Mouse (Mus musculus): ENCODE measurements around the gene Pih1h3b. TPM values are rescaled to one million over a fixed set of nuclear protein-coding genes. Genes with fewer than 3 reads are reported as not detected.

The Pih1h3b gene
- not detected in 2 replicates for total RNA-seq (2014; rRNA removed)
- not detected in 2 replicates for polyA plus RNA-seq (2015; fragmentation: Nextera tagmentation; extraction: Ambion mirVana)

- Histone ChIP-seq H3K9ac (replicated peaks; ENCODE audit: low read length) (no peak within 1 kb of the TSS), H3K9me3 (ENCODE audit: low read length) (no peaks in the 10 kb centered on the region)
- 35% methylated on average over 63 of the region's 64 CpGs for WGBS
These were observed at the start of gene Pih1h3b, which contains the start of gene Nup62cl for GRCm38 (mm10) chrX:140062135-140062975. Gene Pih1h3b, plus strand, starts transcription at chrX:140062879. Gene Nup62cl, minus strand, starts transcription at chrX:140062712.

GRCm38 (mm10) chrX:140060886-140061874 is 1.5 kb upstream of the Pih1h3b start:
- ATAC-seq (peak; percentile 32; the same call in 1 of the 2 replicates), DNase-seq (ENCODE audit: low spot score) (peak; percentile 1)
- no peak overlapping the region for H3K9ac ChIP-seq (replicated peaks; ENCODE audit: low read length)
- H3K36me3 ChIP-seq (ENCODE audit: insufficient read depth, low read length): no peaks in the 10 kb centered on the region
- 0 out of 2 replicates have a peak, but pooled peaks cover 3% of the 10 kb centered on the region for H3K27me3 ChIP-seq (ENCODE audit: insufficient read depth, low read length)
- peak overlapping the region; percentile 31 for H3K4me3 ChIP-seq (ENCODE audit: low read length)
- H3K27ac ChIP-seq: no peak overlapping the region
- 23% methylated on average over 80 of the region's 90 CpGs for WGBS
- no peak for TF ChIP-seq CTCF (IDR thresholded peaks at IDR 0.05; ENCODE audit: low read depth)
- peak overlapping the region; percentile 47 for H3K4me2 ChIP-seq (ENCODE audit: low read depth, low read length)
- no peaks in the 10 kb centered on the region for H3K4me1 ChIP-seq (ENCODE audit: insufficient read depth, low read length)
- H3K9me3 ChIP-seq (ENCODE audit: low read length): no peaks in the 10 kb centered on the region

More at GRCm38 (mm10) chrX:140062135-140062975, at the start of gene Pih1h3b, which contains the start of gene Nup62cl:
- H3K4me2 ChIP-seq (ENCODE audit: low read depth, low read length): peak within 1 kb of the TSS; percentile 50
- DNase-seq (ENCODE audit: low spot score) (peak; percentile 36), ATAC-seq (peak; percentile 88)
- no peak within 1 kb of the TSS for H3K27ac ChIP-seq
- H3K27me3 ChIP-seq (ENCODE audit: insufficient read depth, low read length): 0 out of 2 replicates have a peak, but pooled peaks cover 3% of the 10 kb centered on the region
- no peaks in the 10 kb centered on the region for H3K36me3 ChIP-seq (ENCODE audit: insufficient read depth, low read length)
- no peaks in the 10 kb centered on the region for H3K4me1 ChIP-seq (ENCODE audit: insufficient read depth, low read length)
- peak within 1 kb of the TSS; percentile 34 for H3K4me3 ChIP-seq (ENCODE audit: low read length)
- no peak for TF ChIP-seq CTCF (IDR thresholded peaks at IDR 0.05; ENCODE audit: low read depth)

- ATAC-seq (no peak), DNase-seq (ENCODE audit: low spot score) (no peak)
- no peaks in the 10 kb centered on the region for H3K27me3 ChIP-seq (ENCODE audit: insufficient read depth, low read length)
- no peak overlapping the region for H3K4me3 ChIP-seq (ENCODE audit: low read length)
- no peaks in the 10 kb centered on the region for H3K9me3 ChIP-seq (ENCODE audit: low read length)
- H3K27ac ChIP-seq: no peak overlapping the region
- H3K4me1 ChIP-seq (ENCODE audit: insufficient read depth, low read length): no peaks in the 10 kb centered on the region
- no peak overlapping the region for H3K4me2 ChIP-seq (ENCODE audit: low read depth, low read length)
- TF ChIP-seq CTCF (IDR thresholded peaks at IDR 0.05; ENCODE audit: low read depth): no peak
- 91% methylated on average over 2 of the region's 2 CpGs for WGBS
- H3K36me3 ChIP-seq (ENCODE audit: insufficient read depth, low read length): no peaks in the 10 kb centered on the region
- no peak overlapping the region for H3K9ac ChIP-seq (replicated peaks; ENCODE audit: low read length)
These were observed 19.9 kb downstream of the Pih1h3b start for GRCm38 (mm10) chrX:140082535-140082934.

- Histone ChIP-seq H3K4me3 (ENCODE audit: low read length) (no peak overlapping the region), H3K9ac (replicated peaks; ENCODE audit: low read length) (no peak overlapping the region), H3K27ac (no peak overlapping the region), H3K4me1 (ENCODE audit: insufficient read depth, low read length) (no peaks in the 10 kb centered on the region), H3K9me3 (ENCODE audit: low read length) (no peaks in the 10 kb centered on the region), H3K27me3 (ENCODE audit: insufficient read depth, low read length) (no peaks in the 10 kb centered on the region), H3K4me2 (ENCODE audit: low read depth, low read length) (no peak overlapping the region), H3K36me3 (ENCODE audit: insufficient read depth, low read length) (no peaks in the 10 kb centered on the region)
- WGBS: 76% methylated on average over 2 of the region's 2 CpGs
- TF ChIP-seq CTCF (IDR thresholded peaks at IDR 0.05; ENCODE audit: low read depth): no peak
- ATAC-seq: no peak
- no peak for DNase-seq (ENCODE audit: low spot score)
These were observed 31.4 kb downstream of the Pih1h3b start for GRCm38 (mm10) chrX:140094066-140094465.

Other genes with a start within 250 kb of the Pih1h3b start
- 3.1 and 6.0 TPM in 2 replicates for gene Morc4, start 191.2 kb upstream of the Pih1h3b start, total RNA-seq (2014; rRNA removed)
- 2.9 and 3.0 TPM in 2 replicates for gene Morc4, start 191.2 kb upstream of the Pih1h3b start, polyA plus RNA-seq (2015; fragmentation: Nextera tagmentation; extraction: Ambion mirVana)
- 7.1 and 7.5 TPM in 2 replicates for gene Rbm41, start 64.3 kb upstream of the Pih1h3b start, total RNA-seq (2014; rRNA removed)
- gene Rbm41, start 64.3 kb upstream of the Pih1h3b start, polyA plus RNA-seq (2015; fragmentation: Nextera tagmentation; extraction: Ambion mirVana): 2.4 and 2.7 TPM in 2 replicates
- gene Nup62cl, start 167 bp upstream of the Pih1h3b start, total RNA-seq (2014; rRNA removed): 0.78 TPM in 1 of 2 replicates, not detected in the other
- 1.1 and 1.4 TPM in 2 replicates for gene Nup62cl, start 167 bp upstream of the Pih1h3b start, polyA plus RNA-seq (2015; fragmentation: Nextera tagmentation; extraction: Ambion mirVana)